Mouse (Mus musculus) midbrain, embryonic 16.5 days (tissue): Measurements from ENCODE around the gene Tspan6. TPM values are rescaled to one million over a fixed set of nuclear protein-coding genes. Genes with fewer than 3 reads are reported as not detected.

ENCODE experiments used
- ATAC-seq: fragments of 200-750 bp; cut with Nextera tagmentation; 2 replicates; pipeline ENCODE4 v1.8.0; 2017; ENCODE audit warnings: moderate TSS enrichment
- H3K27ac ChIP-seq: fragments of 300-500 bp; sonication (generic); 2 replicates; pipeline ENCODE4 v1.5.1; 2014; ENCODE audit warnings: mild to moderate bottlenecking, low read length, mixed read lengths
- H3K27me3 ChIP-seq: fragments of 300-500 bp; sonication (generic); 2 replicates; pipeline ENCODE4 v1.6.1; 2014; ENCODE audit warnings: low read depth, low read length, mixed read lengths; ENCODE audit not compliant: control insufficient read depth, insufficient read depth
- H3K36me3 ChIP-seq: fragments of 300-500 bp; sonication (generic); 2 replicates; pipeline ENCODE4 v1.6.1; 2014; ENCODE audit warnings: mild to moderate bottlenecking, low read length, moderate library complexity, mixed read lengths; ENCODE audit not compliant: control insufficient read depth, insufficient read depth
- H3K4me1 ChIP-seq: fragments of 300-500 bp; sonication (generic); 2 replicates; pipeline ENCODE4 v1.6.1; 2014; ENCODE audit warnings: mild to moderate bottlenecking, low read length, mixed read lengths; ENCODE audit not compliant: control insufficient read depth, insufficient read depth
- H3K4me2 ChIP-seq: fragments of 300-500 bp; sonication (generic); 2 replicates; pipeline ENCODE4 v1.6.1; 2014; ENCODE audit warnings: mild to moderate bottlenecking, low read length, mixed read lengths
- H3K4me3 ChIP-seq: fragments of 300-500 bp; sonication (generic); 2 replicates; pipeline ENCODE4 v1.5.1; 2014; ENCODE audit warnings: low read depth, mild to moderate bottlenecking, low read length, moderate library complexity, mixed read lengths
- H3K9ac ChIP-seq: fragments of 300-500 bp; sonication (generic); 2 replicates; pipeline ENCODE4 v1.6.1; 2014; ENCODE audit warnings: low read depth, low read length, mixed read lengths
- H3K9me3 ChIP-seq: fragments of 300-500 bp; sonication (generic); replicated peaks from 2 replicates; pipeline ENCODE4 v1.6.1; 2014; ENCODE audit warnings: mild to moderate bottlenecking, low read length, mixed read lengths; ENCODE audit not compliant: control insufficient read depth, poor library complexity, severe bottlenecking
- WGBS: fragments of 180-500 bp; shearing (Covaris S2); extraction: QIAGEN DNeasy Blood & Tissue Kit; methylation state at CpG from one replicate; pipeline ENCODE4 v1.1.7; 2014; 5-methylcytosine and 5-hydroxymethylcytosine counted together
- polyA plus RNA-seq: library from polyadenylated mRNA; unstranded; fragments of >200 nt; fragmentation: Nextera tagmentation; extraction: Ambion mirVana; gene quantifications from 2 replicates; pipeline ENCODE4 v1.2.1, GENCODE M21; 2015

Gene Tspan6
- polyA plus RNA-seq, 1 experiment from 2014 or later: 305 TPM

DNA sequence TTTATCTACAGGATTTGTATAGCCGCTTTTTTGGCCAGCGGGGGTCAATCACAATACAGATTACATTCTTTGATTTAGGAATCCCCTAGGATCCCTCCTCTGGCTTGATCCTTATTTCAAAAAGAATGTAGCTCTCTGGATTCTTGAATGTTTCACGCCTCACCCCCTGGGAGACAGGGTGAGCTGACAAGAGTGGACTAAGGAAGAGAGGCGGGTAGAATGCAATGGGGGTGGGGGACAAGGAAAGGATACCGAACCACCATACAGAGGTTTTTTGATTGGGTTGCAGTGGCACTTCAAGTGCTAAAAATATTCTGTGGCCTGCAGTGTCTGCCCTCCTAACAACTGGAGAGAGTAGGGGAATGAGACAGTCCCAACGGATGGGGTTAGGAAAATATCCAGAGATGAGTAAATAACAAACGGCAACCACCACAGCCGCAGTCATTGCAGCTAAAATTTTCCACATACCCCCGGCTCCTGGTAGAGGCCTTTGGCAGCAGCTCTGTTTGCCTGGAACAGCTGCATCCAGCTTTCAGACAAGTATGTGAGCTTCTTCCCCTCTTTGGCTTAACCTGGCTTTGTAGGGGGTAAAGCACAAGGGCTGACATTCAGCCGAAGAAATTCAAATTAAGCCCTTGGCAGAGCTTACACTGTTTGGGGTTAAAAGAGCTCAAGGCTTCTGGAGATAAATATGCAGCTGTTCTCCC lies 13.3 kb upstream of the Tspan6 start:
- no peak for ATAC-seq
- no peaks in the 10 kb centered on the region for H3K4me1 ChIP-seq
- 32% methylated on average over 10 of the region's 10 CpGs for WGBS
- H3K9ac ChIP-seq: no peak overlapping the region
- no peak overlapping the region for H3K4me2 ChIP-seq
- no peaks in the 10 kb centered on the region for H3K36me3 ChIP-seq
- no peaks in the 10 kb centered on the region for H3K27me3 ChIP-seq
- no peaks in the 10 kb centered on the region for H3K9me3 ChIP-seq
- H3K4me3 ChIP-seq: no peak overlapping the region
- H3K27ac ChIP-seq: no peak overlapping the region

DNA sequence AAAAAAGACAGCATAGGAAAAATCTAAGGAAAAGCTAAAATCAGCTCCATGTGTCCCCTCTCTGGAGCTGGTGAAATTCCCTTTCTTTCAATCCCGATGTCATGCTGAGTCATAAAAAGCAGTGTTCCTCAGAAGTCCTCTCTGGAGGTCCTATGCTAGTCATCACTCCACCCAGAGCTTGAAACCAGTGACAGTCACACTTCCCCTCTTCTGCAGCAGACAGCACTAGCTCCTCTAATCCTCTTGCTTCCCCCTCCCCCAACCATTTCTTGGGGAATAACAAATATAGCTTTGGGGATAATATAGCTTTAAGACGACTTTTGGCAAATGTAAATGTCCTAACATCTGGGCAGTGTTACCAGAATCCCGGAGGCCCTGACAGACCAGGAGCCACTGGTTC lies 10.0 kb upstream of the Tspan6 start, which contains the start of gene Srpx2:
TSS of gene Srpx2 (plus strand) at position 166 of the 400 bp plus-strand sequence.
- H3K9ac ChIP-seq: no peak within 1 kb of the TSS
- H3K4me2 ChIP-seq: no peak within 1 kb of the TSS
- no peak for ATAC-seq
- H3K27me3 ChIP-seq: no peaks in the 10 kb centered on the region
- no peak within 1 kb of the TSS for H3K27ac ChIP-seq
- no peak within 1 kb of the TSS for H3K4me3 ChIP-seq
- 36% methylated on average over 3 of the region's 3 CpGs for WGBS
- no peaks in the 10 kb centered on the region for H3K4me1 ChIP-seq
- no peaks in the 10 kb centered on the region for H3K9me3 ChIP-seq
- no peaks in the 10 kb centered on the region for H3K36me3 ChIP-seq

DNA sequence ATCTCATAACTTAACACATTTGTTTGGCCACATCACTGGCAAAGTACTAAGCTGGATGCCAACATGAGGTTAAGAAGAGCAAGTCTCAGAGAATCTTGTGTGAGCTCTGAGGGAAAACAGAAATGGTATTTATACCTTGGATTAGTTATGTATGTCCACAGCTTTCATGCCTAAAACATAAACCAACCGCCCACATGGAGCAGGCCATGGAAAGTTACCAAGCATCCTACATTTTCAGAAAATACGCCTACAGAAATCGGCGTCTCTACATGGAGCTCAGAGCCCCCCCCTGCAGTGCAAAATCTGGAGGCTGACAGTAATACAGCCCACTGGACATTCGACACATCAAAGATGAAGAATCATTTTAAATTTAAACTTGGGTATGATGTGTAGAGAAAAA lies 10.1 kb downstream of the Tspan6 start:
- no peak overlapping the region for H3K4me3 ChIP-seq

DNA sequence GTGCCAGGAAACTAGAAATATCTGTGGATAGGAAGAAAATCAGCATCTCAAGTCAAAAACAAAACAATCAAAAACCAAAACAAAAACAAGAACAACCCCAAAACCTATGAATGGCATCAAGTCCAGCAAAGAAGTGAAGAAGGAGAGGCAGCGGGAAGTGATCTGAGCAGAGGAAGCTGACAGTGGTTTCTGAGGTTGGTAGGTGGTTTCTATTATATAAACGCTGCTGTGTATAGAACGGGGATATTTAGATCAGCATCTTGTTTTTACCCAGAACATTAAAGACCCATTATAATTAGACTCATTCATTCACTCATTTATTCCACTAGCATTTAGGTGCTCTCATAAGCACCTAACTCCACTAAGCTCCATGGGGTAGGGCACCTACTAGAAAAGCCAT lies 10.9 kb downstream of the Tspan6 start:
- Histone ChIP-seq H3K27me3 (no peaks in the 10 kb centered on the region), H3K9ac (no peak overlapping the region), H3K4me3 (no peak overlapping the region), H3K27ac (no peak overlapping the region), H3K9me3 (no peaks in the 10 kb centered on the region), H3K36me3 (no peaks in the 10 kb centered on the region), H3K4me2 (no peak overlapping the region), H3K4me1 (no peaks in the 10 kb centered on the region)
- WGBS: 98% methylated on average over 3 of the region's 3 CpGs
- ATAC-seq: no peak

More for the DNA sequence above, 10.1 kb downstream of the Tspan6 start:
- 90% methylated on average over 5 of the region's 5 CpGs for WGBS
- H3K9me3 ChIP-seq: no peaks in the 10 kb centered on the region
- no peak overlapping the region for H3K9ac ChIP-seq
- no peak for ATAC-seq
- no peaks in the 10 kb centered on the region for H3K27me3 ChIP-seq
- H3K27ac ChIP-seq: no peak overlapping the region
- no peaks in the 10 kb centered on the region for H3K36me3 ChIP-seq
- no peak overlapping the region for H3K4me2 ChIP-seq
- H3K4me1 ChIP-seq: no peaks in the 10 kb centered on the region

DNA sequence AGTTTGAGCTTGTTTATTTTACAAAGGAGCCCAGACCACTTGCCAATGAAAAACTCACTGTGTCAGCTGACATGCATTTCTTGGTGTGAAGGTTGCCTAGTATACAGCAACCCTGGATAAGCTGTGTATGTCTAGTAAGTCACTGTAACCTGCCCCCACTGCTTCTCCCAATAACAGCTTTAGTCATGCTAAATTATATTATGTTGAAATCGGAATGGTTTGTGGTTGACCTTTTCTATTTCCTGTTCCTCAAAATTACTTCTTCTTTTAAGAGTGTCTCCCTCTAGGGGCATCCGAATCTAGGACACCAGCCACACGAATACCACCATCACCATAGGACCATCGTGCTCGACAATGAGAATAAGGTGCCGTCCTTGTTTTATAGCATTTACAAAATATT lies 28.5 kb downstream of the Tspan6 start:
- no peak overlapping the region for H3K4me2 ChIP-seq

DNA sequence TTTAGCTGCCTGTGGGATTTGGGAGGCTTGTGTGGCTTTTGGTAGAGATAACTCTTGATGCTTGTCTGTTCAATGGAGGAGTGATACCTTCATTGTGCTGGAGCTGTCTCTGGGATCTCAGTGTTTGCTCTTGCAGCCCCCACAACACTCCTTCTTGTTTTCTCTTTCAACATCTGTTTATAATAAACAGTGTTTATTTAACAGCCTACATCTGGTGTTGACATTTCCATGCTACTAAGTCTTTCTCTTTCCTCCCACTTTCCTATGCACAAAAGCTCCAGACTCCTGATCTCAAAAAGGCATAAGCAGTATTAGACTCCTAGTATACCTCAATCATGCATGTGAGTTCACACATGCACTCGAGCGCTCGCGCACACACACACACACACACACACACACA lies 44.6 kb downstream of the Tspan6 start:
- WGBS: 90% methylated on average over 4 of the region's 4 CpGs
- H3K4me2 ChIP-seq: no peak overlapping the region
- ATAC-seq: no peak
- no peak overlapping the region for H3K4me3 ChIP-seq
- H3K27me3 ChIP-seq: no peaks in the 10 kb centered on the region
- no peaks in the 10 kb centered on the region for H3K9me3 ChIP-seq
- no peak overlapping the region for H3K27ac ChIP-seq
- no peaks in the 10 kb centered on the region for H3K36me3 ChIP-seq
- H3K9ac ChIP-seq: no peak overlapping the region
- no peaks in the 10 kb centered on the region for H3K4me1 ChIP-seq

More for the DNA sequence above, 28.5 kb downstream of the Tspan6 start:
- no peaks in the 10 kb centered on the region for H3K27me3 ChIP-seq
- ATAC-seq: no peak
- H3K9me3 ChIP-seq: no peaks in the 10 kb centered on the region
- H3K9ac ChIP-seq: no peak overlapping the region
- 95% methylated on average over 6 of the region's 6 CpGs for WGBS
- no peak overlapping the region for H3K4me3 ChIP-seq
- no peaks in the 10 kb centered on the region for H3K4me1 ChIP-seq
- H3K36me3 ChIP-seq: no peaks in the 10 kb centered on the region
- no peak overlapping the region for H3K27ac ChIP-seq

DNA sequence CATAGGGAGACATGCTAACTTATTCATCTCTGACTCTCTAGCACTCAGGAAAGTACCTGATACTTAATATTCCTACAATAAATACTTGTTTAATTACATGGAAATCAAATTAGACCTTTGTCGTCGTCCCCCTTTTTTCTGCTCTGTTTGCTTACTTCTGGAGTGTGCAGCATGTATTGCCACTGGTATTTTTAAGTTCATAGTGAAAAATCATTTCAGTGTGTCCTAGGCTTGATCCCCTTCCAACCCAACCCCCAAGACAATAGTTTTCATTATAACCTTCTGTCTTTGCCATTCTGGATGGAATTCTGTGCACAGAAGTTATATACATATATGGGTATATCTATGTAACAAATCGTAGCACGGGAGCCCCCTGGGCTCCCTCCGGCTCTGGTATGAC lies 47.5 kb downstream of the Tspan6 start, which contains the start of gene Tnmd:
TSS of gene Tnmd (plus strand) at position 301 of the 400 bp plus-strand sequence.
- Histone ChIP-seq H3K27ac (no peak within 1 kb of the TSS), H3K27me3 (no peaks in the 10 kb centered on the region; the same call in 1 of the 2 replicates), H3K9ac (no peak within 1 kb of the TSS), H3K9me3 (no peaks in the 10 kb centered on the region), H3K4me3 (no peak within 1 kb of the TSS), H3K4me2 (no peak within 1 kb of the TSS), H3K4me1 (no peaks in the 10 kb centered on the region), H3K36me3 (no peaks in the 10 kb centered on the region)
- no peak for ATAC-seq
- WGBS: 89% methylated on average over 5 of the region's 5 CpGs

Other genes starting within 250 kb of the Tspan6 start
- gene Pcdh19, start 209.4 kb downstream of the Tspan6 start, polyA plus RNA-seq: 26.3 and 29.1 TPM in 2 replicates
- 0.36 TPM in 1 of 2 replicates, not detected in the other for gene Tnmd, start 47.4 kb downstream of the Tspan6 start, polyA plus RNA-seq
- gene Srpx2, start 10.0 kb upstream of the Tspan6 start, polyA plus RNA-seq: 1.4 and 1.7 TPM in 2 replicates
- 0.78 and 0.99 TPM in 2 replicates for gene Sytl4, start 83.4 kb upstream of the Tspan6 start, polyA plus RNA-seq
- gene Cstf2, start 160.8 kb upstream of the Tspan6 start, polyA plus RNA-seq: 71.8 and 72.5 TPM in 2 replicates